Mouse (Mus musculus) frontal cortex, postnatal 10 days (tissue): ENCODE results near the gene Tmsb10.
A peak's percentile ranks its signal among the peaks of the same experiment; 100 is the strongest.

Experiments
- DNase-seq, 2 experiments: peaks; one replicate each; pipeline ENCODE4 v3.0.0; 2022; ENCODE audit warnings: low spot score in 2 of 2, mixed read lengths in 1 of 2

Gene Tmsb10

DNA sequence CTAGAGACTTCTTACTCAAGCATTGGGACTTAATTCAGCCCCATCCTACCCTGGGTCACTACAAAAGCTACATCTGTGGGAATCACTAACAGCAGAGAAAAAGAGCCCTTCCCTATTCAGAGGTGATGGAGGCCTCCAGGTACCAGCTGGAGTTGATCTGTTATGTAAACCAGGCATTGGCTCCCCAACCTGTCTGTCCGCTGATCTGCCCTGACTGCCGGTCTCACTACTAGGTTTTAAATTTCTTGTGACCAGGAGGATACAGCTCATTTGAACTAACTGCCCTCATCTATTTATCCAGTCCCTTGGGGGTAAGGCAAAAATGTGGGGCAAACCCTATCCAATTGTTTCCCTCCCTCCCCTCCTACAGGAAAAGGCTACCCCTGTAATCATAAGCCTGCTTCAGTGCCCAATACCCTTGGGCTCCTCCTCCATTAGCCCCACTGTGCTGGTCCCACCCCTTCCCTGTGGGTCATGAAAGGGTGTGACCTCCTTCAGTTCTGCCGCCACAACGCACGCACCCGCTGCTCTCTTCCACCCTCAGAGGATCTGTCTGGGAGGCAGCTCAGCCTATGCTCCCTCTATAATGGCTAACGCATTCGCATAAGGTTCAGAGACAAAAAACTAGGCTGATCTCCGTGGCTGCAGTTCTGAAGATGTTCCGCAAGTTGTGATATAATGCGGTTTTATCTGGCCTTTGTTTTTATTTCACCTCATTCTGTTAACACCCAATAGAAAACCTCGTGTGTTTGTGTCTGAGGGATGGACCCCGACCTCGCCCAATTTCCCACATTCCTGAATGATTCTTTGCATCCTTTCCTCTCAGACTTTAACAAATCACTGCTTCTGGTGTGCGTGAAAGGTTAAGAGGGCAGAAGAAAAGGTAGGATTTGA lies 2.1 kb downstream of the Tmsb10 start:
- peak; percentile 34 to 36 for DNase-seq

GRCm38 (mm10) chr6:72955517-72956198 lies 2.9 kb downstream of the Tmsb10 start:
- DNase-seq, result no peak

DNA sequence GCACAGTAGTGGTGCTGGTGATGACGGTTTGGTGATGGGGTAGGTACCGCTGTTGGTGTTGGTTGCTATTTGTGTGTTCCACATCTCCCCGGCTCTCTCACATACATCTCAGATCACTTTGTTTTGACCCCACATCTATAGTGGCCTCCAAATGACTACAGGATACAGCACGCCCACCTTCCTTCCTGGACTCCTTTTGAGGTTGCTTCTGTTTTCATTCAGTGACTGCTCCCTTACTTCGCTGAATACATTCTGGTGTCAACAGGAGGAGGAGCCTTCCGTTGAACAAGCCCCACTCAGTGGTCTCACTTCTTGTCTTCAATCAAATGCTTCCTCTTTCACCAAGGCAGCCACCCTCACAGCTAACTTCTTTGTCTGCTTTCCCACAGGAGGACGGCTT lies 3.8 kb downstream of the Tmsb10 start:
- DNase-seq, result no peak

DNA sequence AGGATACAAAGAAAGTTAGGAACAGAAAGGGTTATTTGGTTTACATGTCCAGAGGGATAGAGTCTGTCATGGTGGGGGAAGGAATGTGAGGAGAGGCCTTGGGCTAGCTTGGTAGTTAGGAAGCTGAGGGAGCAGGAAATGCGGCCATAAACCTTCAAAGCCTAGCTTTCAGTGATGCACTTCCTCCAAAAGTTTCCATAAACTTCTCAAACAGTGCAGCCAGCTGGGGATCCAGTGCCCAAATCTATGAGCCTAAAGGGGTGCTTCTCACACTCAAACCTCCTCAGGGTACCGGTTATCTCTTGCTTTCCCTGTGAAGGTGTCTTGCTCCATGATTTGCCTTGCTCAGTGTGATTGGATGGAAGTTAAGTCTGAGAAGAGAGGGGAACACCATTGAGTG lies 5.6 kb downstream of the Tmsb10 start:
- DNase-seq, result no peak

DNA sequence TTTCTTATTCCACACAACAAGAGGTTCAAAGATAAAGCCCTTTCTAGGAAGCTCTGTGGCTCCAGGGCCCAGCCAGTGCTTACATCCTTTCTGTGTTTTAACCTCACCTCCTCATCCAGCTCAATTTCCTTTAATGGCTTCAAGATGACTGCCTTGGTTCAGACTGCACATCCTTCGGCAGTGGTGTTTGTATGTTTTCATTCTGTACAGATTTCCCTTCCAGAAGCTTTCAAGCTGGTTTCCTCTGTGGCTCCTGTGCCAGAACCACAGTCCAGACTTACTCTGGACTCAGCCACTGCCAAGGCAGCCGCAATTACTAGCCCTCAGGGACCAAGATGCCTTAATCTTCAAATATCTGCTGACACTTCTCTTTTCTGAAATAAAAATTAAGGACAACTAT lies 6.3 kb downstream of the Tmsb10 start:
- DNase-seq, result no peak

DNA sequence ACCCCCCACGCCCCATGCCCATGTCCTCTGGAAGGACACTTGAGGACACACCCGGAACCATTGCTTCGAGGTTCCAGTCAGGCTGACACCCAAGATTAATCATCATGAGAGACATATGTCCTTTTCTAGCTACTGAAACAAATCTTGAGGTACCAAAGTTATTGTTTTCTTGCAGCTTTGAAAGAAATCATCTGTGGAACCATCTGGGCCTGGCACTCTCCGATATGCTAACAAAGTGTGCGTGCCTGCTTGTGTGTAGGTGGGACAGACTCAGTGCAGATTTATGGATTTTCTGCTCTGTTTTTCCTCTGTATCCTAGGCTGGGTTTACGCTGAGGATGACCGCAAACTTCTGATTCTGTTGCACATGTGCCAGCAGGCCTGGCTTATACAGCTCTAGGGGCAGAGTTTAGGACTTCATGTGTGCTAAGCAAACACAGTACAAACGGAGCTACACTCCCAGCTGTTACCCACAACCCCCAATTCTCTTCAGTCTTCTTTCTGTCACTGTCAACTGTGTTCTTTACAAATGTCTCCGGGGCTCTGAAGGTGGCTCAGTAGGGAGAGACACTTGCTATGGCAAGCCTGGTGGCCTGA lies 9.3 kb downstream of the Tmsb10 start:
- DNase-seq, result peak in 1 of 2 experiments; percentile 51

DNA sequence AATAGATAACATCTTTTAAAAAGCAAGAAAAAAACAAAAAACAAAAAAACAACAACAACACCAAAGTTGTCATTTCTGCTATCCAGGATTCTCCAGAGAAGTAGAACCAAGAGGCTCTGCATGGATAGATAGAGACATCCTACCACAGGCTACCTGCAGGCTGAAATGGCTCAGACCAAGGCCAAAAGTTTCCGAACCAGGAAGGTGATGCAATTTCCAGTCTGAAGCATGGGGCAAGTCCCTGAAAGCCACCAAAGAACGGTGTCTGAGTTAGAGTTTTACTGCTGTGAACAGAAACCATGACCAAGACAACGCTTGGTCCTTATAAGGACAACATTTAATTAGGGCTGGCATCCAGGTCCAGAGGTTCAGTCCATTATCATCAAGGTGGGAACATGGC lies 10.2 kb downstream of the Tmsb10 start:
- DNase-seq, result no peak

GRCm38 (mm10) chr6:72947960-72948359 lies 10.6 kb downstream of the Tmsb10 start:
- no peak for DNase-seq

DNA sequence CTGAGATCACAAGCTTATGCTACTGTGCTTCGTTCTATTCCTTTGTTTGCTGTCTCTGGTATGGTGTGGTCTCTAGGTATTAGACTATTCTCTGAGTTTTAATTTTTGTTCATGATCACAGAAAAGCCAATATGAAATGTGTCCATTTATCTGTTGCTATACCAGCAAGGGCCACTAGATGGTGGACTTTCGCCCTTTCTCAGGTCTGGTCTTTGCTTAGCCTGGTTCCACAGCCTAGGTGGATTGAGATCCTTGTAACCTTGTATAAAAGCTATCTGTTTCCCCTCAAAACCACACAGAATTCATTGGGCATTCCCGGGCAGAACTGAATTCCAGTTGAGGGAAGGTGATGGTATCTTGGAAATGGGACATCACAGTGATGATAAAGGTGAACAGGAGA lies 18.1 kb downstream of the Tmsb10 start:
- peak in 1 of 2 experiments; percentile 60 for DNase-seq

GRCm38 (mm10) chr6:72937859-72938258 lies 20.7 kb downstream of the Tmsb10 start:
- DNase-seq, result no peak

DNA sequence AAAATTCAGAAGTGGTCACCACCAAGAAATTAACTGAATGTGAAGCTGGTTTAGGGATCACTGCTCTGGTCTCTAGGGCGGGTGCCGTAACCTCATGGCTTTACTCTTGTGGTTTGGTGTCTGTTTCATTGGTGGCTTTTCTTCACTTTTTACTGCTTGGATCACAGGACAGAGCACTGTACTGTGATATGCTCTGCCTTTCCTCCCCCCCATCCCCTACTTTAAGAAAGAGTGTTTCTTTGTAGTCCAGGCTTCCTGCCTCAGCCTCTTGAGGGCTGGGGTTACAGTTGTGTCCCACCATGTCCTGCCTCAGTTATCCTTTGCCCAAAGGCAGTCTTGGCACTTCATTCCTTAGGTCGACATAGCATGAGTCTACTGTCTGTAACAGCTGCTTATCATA lies 21.1 kb downstream of the Tmsb10 start:
- no peak for DNase-seq

GRCm38 (mm10) chr6:72932955-72933354 lies 25.6 kb downstream of the Tmsb10 start:
- DNase-seq, result no peak

GRCm38 (mm10) chr6:72931533-72931932 lies 27.0 kb downstream of the Tmsb10 start:
- DNase-seq, result no peak

DNA sequence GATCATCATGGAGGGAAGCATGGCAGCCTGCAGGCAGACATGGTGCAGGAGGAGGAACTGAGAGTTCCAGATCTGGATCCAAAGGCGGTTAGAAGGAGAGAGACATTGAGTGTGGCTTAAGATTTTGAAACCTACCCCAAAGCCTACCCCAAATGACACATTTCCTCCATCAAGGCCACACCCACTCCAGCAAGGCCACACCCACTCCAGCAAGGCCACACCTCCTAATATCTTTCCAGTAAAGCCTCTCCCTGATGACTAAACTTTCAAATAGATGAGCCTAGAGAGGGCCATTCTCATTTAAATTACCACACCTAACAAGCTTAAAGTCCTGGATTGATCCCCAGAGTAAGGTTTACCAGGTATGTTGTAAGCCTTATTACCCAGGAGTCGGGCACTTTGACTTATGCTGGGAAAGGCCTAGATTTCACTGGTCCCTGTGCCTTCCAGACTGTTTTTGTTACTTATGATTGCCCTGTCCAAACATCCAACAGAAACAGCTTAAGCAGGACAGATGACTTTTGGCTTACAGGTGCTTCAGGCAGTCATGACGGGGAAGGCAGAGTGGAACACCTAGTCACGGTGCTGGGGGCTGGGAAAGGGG lies 28.7 kb downstream of the Tmsb10 start:
- DNase-seq, result no peak

DNA sequence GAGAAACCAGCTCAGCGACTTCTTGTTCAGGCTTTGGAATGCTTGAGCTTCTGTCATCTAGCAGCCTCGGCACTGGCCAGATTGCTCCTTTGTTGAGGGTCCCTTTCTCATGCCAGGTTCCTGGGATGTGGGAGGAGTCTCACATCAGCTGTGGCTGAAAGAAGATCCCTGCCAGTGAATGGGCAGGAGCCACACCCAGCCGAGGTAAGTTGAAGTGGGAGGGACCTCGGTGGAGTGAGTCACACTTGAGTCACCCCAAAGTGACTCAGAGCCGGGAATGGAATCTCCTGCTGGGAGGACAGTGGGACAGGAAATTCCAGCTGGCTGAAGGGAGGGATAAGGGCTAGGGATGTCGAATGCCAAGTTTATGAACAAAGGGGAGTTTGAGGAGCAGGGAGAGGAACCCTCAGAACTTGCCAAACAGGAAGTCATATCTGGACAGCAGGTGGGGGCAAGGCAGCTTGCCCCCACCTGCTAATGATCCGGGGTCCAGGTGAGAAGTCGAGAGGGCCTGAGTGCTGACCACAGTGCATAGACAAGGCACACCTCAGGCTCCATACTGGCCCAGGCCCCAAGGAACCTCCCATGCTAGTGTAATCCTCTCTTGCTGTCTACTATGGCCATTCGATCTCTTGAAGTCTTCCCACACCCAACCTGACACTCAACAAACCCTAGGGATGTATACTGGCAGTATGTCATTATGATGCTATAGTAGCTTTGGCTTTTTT lies 31.6 kb downstream of the Tmsb10 start:
- DNase-seq, result no peak

GRCm38 (mm10) chr6:72926031-72926430 lies 32.5 kb downstream of the Tmsb10 start:
- no peak for DNase-seq

- DNase-seq, result no peak
Measured at GRCm38 (mm10) chr6:72923381-72923780, 35.2 kb downstream of the Tmsb10 start.

GRCm38 (mm10) chr6:72921081-72921480 lies 37.5 kb downstream of the Tmsb10 start:
- no peak for DNase-seq

- no peak for DNase-seq
Measured at GRCm38 (mm10) chr6:72918510-72919033, 40.0 kb downstream of the Tmsb10 start.

DNA sequence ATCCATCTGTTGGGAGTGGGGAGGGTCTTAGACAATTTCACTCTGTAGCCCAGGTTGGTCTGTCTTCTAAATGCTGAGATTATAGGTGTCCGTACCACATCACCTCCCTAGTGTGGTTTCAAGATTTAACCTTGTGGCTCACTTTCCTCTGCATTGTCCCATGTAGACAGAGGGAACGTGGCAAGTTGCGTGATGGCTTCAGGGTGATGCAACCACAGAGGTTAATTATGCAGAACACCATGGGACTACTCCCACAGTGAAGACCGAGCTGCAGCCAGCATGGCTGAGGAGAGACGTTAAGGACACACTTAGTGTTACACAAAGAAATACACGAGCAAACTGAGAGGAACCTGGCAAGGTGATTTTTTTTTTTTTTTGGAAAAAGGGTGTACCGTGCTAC lies 42.2 kb downstream of the Tmsb10 start:
- no peak for DNase-seq

- no peak for DNase-seq
Measured at GRCm38 (mm10) chr6:72914087-72914749, 44.3 kb downstream of the Tmsb10 start.
